Mouse (Mus musculus) neural tube, embryonic 14.5 days (tissue): ENCODE results near the gene P2rx3. TPM values are rescaled to one million over a fixed set of nuclear protein-coding genes. Genes with fewer than 3 reads are reported as not detected.

ENCODE experiments used
- ATAC-seq: fragments of 200-750 bp; cut with Nextera tagmentation; 2 replicates; pipeline ENCODE4 v1.8.0; 2017; ENCODE audit warnings: low read depth, mild to moderate bottlenecking, moderate TSS enrichment, moderate library complexity
- H3K27ac ChIP-seq: fragments of 300-500 bp; sonication (generic); 2 replicates; pipeline ENCODE4 v1.5.1; 2014; ENCODE audit warnings: low read depth, mild to moderate bottlenecking, control low read depth, low read length, moderate library complexity, mixed read lengths
- H3K27me3 ChIP-seq: fragments of 300-500 bp; sonication (generic); 2 replicates; pipeline ENCODE4 v1.6.1; 2014; ENCODE audit warnings: low read length; ENCODE audit not compliant: control insufficient read depth, insufficient read depth
- H3K36me3 ChIP-seq: fragments of 300-500 bp; sonication (generic); 2 replicates; pipeline ENCODE4 v1.6.1; 2014; ENCODE audit warnings: low read length, mixed read lengths; ENCODE audit not compliant: control insufficient read depth, insufficient read depth
- H3K4me1 ChIP-seq: fragments of 300-500 bp; sonication (generic); 2 replicates; pipeline ENCODE4 v1.6.1; 2014; ENCODE audit warnings: low read length; ENCODE audit not compliant: control insufficient read depth, insufficient read depth
- H3K4me2 ChIP-seq: fragments of 300-500 bp; sonication (generic); 2 replicates; pipeline ENCODE4 v1.6.1; 2014; ENCODE audit warnings: mild to moderate bottlenecking, low read depth, low read length, control low read depth
- H3K4me3 ChIP-seq: fragments of 300-500 bp; sonication (generic); 2 replicates; pipeline ENCODE4 v1.5.1; 2014; ENCODE audit warnings: low read depth, low read length, control low read depth, mixed read lengths
- H3K9ac ChIP-seq: fragments of 300-500 bp; sonication (generic); replicated peaks from 2 replicates; pipeline ENCODE4 v1.6.1; 2014; ENCODE audit warnings: low read depth, mild to moderate bottlenecking, control low read depth, low read length, mixed read lengths
- H3K9me3 ChIP-seq: fragments of 300-500 bp; sonication (generic); 2 replicates; pipeline ENCODE4 v1.6.1; 2016; ENCODE audit warnings: low read length; ENCODE audit not compliant: control insufficient read depth
- WGBS: fragments of 180-500 bp; shearing (Covaris S2); extraction: QIAGEN DNeasy Blood & Tissue Kit; methylation state at CpG from one replicate; pipeline ENCODE4 v1.1.7; 2014; 5-methylcytosine and 5-hydroxymethylcytosine counted together
- polyA plus RNA-seq: library from polyadenylated mRNA; unstranded; fragments of >200 nt; fragmentation: Nextera tagmentation; extraction: Ambion mirVana; gene quantifications from 2 replicates; pipeline ENCODE4 v1.2.1, GENCODE M21; 2014

The P2rx3 gene
- polyA plus RNA-seq: 0.94 and 22.0 TPM in 2 replicates

GRCm38 (mm10) chr2:85037047-85038026 lies at the start of gene P2rx3, which contains the start of gene Ssrp1:
P2rx3 (minus strand) TSS chr2:85037462.
Ssrp1 (plus strand) TSS chr2:85037234.
- Histone ChIP-seq H3K4me3 (peak within 1 kb of the TSS; percentile 87), H3K9ac (peak within 1 kb of the TSS; percentile 88), H3K9me3 (no peaks in the 10 kb centered on the region), H3K4me2 (peak within 1 kb of the TSS; percentile 84), H3K36me3 (peaks cover 23% of the 10 kb centered on the region), H3K4me1 (peaks cover 12% of the 10 kb centered on the region), H3K27me3 (no peaks in the 10 kb centered on the region), H3K27ac (peak within 1 kb of the TSS; percentile 79)
- 1% methylated on average over 66 of the region's 66 CpGs for WGBS
- ATAC-seq: peak; percentile 97

DNA sequence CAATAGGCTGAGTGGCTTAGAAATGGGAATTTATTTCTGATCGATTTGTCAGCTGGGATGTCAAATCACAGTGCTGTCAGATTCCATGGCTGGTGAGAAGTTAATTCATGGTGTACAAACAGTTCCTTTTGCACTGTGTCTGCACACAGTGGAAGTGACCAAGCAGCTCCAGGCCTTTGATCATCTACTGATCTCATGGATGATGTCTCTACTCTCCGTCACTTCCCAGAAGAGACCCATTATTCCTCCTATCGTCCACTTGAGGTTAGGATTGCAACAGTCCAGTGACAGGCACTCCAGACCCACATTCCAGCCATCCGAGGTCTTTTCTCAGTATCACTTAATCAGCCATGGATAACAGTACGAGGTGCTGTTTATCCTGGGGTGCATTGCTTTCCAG lies 36.5 kb upstream of the P2rx3 start:
- Histone ChIP-seq H3K4me2 (no peak overlapping the region), H3K27me3 (no peaks in the 10 kb centered on the region), H3K4me1 (no peaks in the 10 kb centered on the region), H3K9me3 (no peaks in the 10 kb centered on the region), H3K36me3 (peaks cover 20% of the 10 kb centered on the region), H3K27ac (no peak overlapping the region), H3K9ac (no peak overlapping the region), H3K4me3 (no peak overlapping the region)
- WGBS: 92% methylated on average over 5 of the region's 5 CpGs
- no peak for ATAC-seq

DNA sequence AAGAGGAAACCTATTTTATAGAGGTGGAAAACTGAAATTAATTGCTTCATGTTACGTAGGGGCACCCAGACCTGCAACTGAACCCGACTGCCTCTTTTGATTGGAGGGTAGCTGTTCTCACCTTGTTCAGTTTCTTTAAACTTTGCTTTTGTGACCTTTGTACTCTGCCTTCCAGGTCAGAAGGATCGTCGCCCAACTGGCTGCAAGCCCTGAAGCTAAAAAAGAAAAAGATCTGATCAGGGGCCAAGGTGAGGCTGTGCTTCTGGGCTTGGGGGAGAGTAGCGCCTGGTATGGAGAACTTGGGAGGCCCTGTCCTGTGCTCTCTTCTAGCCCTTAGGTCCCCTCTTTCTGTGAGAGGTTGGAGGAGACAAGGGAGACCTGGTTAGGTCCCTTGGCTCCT lies 34.7 kb upstream of the P2rx3 start:
- Histone ChIP-seq H3K27ac (no peak overlapping the region), H3K27me3 (no peaks in the 10 kb centered on the region), H3K4me2 (no peak overlapping the region), H3K36me3 (peaks cover 20% of the 10 kb centered on the region), H3K9me3 (no peaks in the 10 kb centered on the region), H3K9ac (no peak overlapping the region), H3K4me1 (no peaks in the 10 kb centered on the region), H3K4me3 (no peak overlapping the region)
- whole genome bisulfite sequencing: 94% methylated on average over 5 of the region's 5 CpGs
- no peak for ATAC-seq

GRCm38 (mm10) chr2:85070086-85070485 lies 32.8 kb upstream of the P2rx3 start:
- H3K4me2 ChIP-seq: no peak overlapping the region
- WGBS: 74% methylated on average over 15 of the region's 15 CpGs
- ATAC-seq: peak; percentile 42; the same call in 1 of the 2 replicates
- H3K4me1 ChIP-seq: no peaks in the 10 kb centered on the region
- H3K9ac ChIP-seq: no peak overlapping the region
- H3K27me3 ChIP-seq: no peaks in the 10 kb centered on the region
- no peak overlapping the region for H3K4me3 ChIP-seq
- peaks cover 20% of the 10 kb centered on the region for H3K36me3 ChIP-seq
- no peaks in the 10 kb centered on the region for H3K9me3 ChIP-seq
- H3K27ac ChIP-seq: no peak overlapping the region

- no peak overlapping the region for H3K9ac ChIP-seq
- H3K27me3 ChIP-seq: no peaks in the 10 kb centered on the region
- H3K4me1 ChIP-seq: no peaks in the 10 kb centered on the region
- no peak overlapping the region for H3K27ac ChIP-seq
- no peak overlapping the region for H3K4me3 ChIP-seq
- H3K9me3 ChIP-seq: no peaks in the 10 kb centered on the region
- peaks cover 25% of the 10 kb centered on the region for H3K36me3 ChIP-seq
- WGBS: 82% methylated on average over 2 of the region's 2 CpGs
- ATAC-seq: no peak
- H3K4me2 ChIP-seq: no peak overlapping the region
Measured at GRCm38 (mm10) chr2:85068626-85069025, 31.4 kb upstream of the P2rx3 start.

DNA sequence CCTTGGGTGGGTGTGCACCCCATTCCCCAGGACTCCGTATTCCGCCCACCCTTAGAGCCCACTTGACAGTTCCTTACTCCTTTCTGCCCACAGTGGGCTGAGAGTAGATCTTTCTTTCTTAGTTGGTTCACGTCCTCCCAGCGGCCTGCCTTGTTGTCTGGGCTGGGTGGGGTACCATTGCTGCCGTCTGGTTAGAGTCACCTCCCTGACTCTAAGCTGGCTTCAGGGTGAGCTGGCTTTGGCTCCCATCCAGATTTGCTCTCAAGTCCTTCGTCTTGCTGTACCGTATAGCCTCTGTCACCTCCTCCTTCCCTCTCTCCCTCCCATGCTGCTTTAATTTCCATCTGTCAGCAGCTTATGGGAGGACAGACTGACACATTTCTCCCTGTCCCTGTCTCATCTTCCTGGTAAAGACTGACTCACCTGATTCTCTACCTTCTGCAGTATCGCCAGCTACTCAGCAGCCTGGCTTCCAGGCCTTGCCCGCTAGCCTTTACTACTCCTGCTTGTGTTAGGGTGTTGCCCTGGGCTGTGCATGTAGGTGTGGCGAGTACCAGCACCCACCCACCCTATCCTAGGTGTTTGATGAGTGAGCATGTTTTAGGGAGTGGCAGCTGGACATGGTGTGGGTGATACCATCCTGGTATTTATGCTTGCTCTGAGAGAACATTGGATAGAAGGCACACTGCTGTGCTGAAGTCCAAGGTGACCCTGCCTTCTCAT lies 30.8 kb upstream of the P2rx3 start:
- Histone ChIP-seq H3K9ac (no peak overlapping the region), H3K9me3 (no peaks in the 10 kb centered on the region), H3K36me3 (peaks cover 28% of the 10 kb centered on the region), H3K27me3 (no peaks in the 10 kb centered on the region), H3K4me3 (no peak overlapping the region), H3K4me1 (no peaks in the 10 kb centered on the region), H3K27ac (no peak overlapping the region), H3K4me2 (no peak overlapping the region)
- WGBS: 73% methylated on average over 10 of the region's 10 CpGs
- no peak for ATAC-seq

- Histone ChIP-seq H3K9me3 (no peaks in the 10 kb centered on the region), H3K27me3 (no peaks in the 10 kb centered on the region), H3K4me3 (no peak overlapping the region), H3K4me2 (no peak overlapping the region), H3K9ac (no peak overlapping the region), H3K4me1 (no peaks in the 10 kb centered on the region), H3K36me3 (peaks cover 32% of the 10 kb centered on the region), H3K27ac (no peak overlapping the region)
- no peak for ATAC-seq
- 95% methylated on average over 5 of the region's 5 CpGs for WGBS
Measured at GRCm38 (mm10) chr2:85066937-85067336, 29.7 kb upstream of the P2rx3 start.

DNA sequence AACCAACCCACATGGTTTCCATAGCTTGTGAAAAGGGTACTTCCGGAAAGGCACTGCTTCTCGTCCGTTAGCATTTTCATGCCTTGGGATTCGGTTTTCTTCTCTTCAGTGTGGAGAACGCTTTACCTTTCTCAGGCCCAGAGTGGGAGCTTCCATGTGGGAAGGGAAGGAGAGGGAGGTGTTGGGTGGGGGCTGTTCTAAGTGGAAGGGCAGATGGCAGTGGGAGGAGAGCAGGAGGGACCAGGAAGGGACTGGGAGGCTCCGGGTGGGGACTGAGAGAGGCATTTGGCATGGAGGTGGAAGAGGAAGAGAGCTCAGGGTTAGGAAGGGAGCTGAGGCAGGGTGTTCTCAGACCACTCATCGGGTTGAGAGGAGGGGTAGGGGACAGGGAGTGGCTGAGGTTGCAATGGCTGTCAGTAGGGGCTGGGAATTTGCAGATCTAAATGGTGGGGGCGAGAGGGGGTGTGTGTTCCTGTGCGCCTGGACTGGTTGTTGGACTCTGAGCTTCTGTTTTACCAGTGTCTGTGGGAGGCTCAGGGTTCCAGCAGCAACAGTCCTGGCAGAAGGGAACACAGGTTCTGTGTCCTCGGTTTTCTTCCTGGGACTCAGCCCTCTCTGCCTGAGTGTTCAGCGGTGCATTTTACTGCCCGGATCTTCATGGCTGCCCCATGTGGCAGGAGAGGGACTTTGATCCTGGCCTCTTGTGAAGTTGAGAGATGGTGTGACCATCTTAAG lies 28.0 kb upstream of the P2rx3 start:
- WGBS: 80% methylated on average over 12 of the region's 12 CpGs
- H3K27ac ChIP-seq: no peak overlapping the region
- H3K27me3 ChIP-seq: no peaks in the 10 kb centered on the region
- H3K4me1 ChIP-seq: peaks cover 5% of the 10 kb centered on the region
- no peak overlapping the region for H3K4me3 ChIP-seq
- no peak for ATAC-seq
- peaks cover 26% of the 10 kb centered on the region for H3K36me3 ChIP-seq
- no peak overlapping the region for H3K4me2 ChIP-seq
- H3K9me3 ChIP-seq: no peaks in the 10 kb centered on the region
- H3K9ac ChIP-seq: no peak overlapping the region
